Mouse (Mus musculus) brown adipose tissue, adult 24 weeks (tissue): Measurements from ENCODE around the gene Frmd4a. TPM values are rescaled to one million over a fixed set of nuclear protein-coding genes. Genes with fewer than 3 reads are reported as not detected.

Experiments used
- H3K27ac ChIP-seq: fragments of 200-500 bp; replicated peaks from 2 replicates; pipeline ENCODE4 v1.5.1; 2012; ENCODE audit warnings: low read depth, mild to moderate bottlenecking, low read length
- H3K4me1 ChIP-seq: fragments of 200-500 bp; 2 replicates; pipeline ENCODE4 v1.6.1; 2012; ENCODE audit warnings: low read length, mixed read lengths; ENCODE audit not compliant: control insufficient read depth, insufficient read depth, insufficient read length
- H3K4me3 ChIP-seq: fragments of 200-500 bp; 2 replicates; pipeline ENCODE4 v1.5.1; 2012; ENCODE audit warnings: low read depth, mild to moderate bottlenecking, low read length, moderate library complexity; ENCODE audit not compliant: insufficient read depth
- polyA plus RNA-seq: library from polyadenylated mRNA; stranded (reverse); fragments of >200 nt; gene quantifications from 2 replicates; pipeline ENCODE4 v1.2.4, GENCODE M21; 2012; ENCODE audit not compliant: missing spikeins, insufficient read depth, insufficient read length

Frmd4a gene
- polyA plus RNA-seq, 1 experiment: 2.3 TPM

DNA sequence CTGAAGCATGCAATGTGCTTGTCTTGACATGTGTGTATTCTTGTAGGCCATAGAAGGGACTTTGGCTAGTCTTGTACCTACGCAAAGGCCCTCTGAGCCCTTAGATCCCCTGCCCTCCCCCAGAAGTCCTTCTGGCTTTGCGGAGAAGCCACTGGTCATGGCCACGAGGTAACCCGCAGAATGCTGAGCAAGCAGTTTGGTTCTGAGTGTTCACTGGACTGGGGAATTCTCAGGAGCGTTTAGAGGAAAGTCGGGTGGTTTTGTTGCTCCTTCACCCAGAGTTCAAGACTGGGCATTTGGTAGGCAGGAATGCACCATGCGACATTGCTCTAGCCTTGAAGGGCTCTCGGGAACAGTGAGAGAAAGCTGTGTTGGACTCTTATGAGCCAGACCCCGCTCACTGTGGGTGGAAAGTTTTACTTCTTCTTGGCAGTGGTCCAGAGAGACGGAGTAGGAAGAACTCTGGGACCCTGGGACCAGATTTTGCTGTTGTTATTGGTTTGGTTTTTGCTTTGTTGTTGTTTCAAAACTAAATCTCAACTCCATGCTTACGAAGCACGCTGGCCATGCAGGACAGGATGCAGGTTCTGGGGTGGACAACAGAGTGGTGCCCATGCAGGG is 432.5 kb downstream of the Frmd4a start:
- H3K4me3 ChIP-seq: no peak overlapping the region
- H3K4me1 ChIP-seq: peaks cover 33% of the 10 kb centered on the region
- H3K27ac ChIP-seq: no peak overlapping the region

DNA sequence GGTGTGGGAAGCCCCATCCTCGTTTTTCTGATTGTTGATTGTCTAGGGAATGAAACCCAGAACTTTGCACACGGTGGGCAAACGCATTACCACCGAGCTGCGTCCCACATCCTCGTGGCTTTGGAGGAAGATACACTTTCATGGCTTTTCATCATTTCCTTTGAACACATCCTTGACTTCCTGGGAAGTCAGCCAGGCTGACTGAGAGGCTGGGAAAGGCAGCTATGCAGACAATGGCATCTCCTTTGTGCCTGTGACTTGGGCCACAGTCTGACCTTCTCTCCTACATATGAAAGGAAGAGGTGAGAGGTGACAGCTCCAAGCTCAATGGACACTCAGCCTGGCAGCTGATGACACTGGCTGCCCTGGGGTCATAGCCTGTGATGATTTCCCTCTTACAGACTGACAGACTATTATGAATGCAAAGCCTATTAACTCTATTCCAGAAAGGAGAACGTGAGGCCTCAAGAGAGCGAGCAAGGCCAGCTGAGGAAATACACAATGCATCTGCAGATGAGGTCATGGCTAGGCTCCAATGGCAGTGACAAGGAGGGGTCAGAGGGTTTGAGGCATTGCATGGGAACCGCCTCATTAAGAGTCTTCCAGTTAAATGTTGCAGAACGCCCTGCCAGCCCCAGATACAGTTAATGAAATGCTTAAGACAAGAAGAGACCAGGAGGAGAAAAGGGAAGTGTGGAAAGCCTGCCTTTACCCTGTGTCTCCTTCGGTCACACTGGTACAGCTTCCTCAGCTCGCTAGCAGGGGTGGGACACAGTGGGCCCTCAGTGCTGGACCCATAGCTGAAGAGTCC is 435.3 kb downstream of the Frmd4a start:
- no peak overlapping the region for H3K4me3 ChIP-seq
- peak overlapping the region; percentile 65 for H3K27ac ChIP-seq
- peaks cover 39% of the 10 kb centered on the region for H3K4me1 ChIP-seq

DNA sequence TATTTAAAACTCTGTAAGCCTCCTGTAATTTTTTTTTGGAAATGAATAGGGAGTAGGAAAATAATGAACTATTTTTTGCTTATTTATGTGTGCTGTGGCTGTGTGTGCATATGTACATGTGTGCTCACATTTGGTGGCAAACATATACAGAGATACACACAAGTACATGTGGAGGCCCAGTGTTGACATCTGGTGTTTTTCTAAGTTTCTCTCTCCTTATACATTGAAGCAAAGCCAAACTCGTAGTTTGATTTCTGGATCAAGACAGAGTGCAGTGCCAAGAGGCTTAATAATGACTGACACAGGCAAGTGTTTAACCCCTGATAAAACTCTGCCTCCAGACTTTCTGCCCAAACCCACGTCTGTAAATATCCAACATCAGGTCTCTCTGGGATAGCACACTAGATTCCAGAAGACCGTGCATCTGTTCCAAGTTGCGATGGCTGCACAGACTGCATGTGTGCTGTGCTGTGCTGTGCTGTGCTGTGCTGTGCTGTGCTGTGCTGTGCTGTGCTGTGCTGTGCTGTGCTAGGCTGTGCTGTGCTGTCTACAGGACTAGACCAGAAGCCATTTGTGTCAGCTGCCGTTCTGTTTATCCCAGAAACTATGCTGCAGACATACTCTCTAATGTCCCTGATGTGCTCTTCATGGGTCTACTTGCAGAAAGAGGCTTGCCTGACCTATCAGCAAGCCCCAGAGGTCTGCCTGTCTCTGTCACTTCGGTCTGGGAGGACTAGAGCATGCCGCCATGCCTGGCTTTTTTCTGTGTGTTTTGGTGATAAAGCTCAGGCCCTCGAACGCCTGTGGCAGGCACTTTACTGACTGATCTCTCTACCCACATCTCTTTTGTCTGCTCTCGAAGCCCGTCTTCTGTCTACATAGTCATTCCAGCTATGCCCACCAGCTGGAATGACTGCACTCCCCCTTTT is 437.8 kb downstream of the Frmd4a start:
- H3K27ac ChIP-seq: no peak overlapping the region

DNA sequence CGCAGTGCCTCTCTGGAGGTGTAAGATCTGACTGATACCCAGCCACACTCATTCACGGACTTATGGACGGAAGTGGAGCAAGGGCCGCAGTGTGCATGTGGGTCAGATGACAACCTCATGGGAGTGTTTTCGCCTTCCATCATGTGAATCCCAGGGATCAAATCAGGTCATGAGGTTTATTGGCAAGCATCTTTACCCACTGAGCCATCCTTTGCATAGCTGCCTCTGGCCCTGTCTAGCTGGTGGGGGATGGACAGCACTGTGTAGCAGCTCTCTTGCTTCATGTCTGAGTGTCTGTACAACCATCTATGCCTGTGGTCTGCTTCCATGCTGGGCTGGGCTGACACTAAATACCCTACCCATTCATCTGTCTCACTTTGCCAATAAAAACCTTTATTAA is 443.4 kb downstream of the Frmd4a start:
- Histone ChIP-seq H3K27ac (no peak overlapping the region), H3K4me1 (peaks cover 2% of the 10 kb centered on the region), H3K4me3 (no peak overlapping the region)

More for the DNA sequence above, 437.8 kb downstream of the Frmd4a start:
- H3K4me3 ChIP-seq: no peak overlapping the region
- H3K4me1 ChIP-seq: peaks cover 34% of the 10 kb centered on the region

DNA sequence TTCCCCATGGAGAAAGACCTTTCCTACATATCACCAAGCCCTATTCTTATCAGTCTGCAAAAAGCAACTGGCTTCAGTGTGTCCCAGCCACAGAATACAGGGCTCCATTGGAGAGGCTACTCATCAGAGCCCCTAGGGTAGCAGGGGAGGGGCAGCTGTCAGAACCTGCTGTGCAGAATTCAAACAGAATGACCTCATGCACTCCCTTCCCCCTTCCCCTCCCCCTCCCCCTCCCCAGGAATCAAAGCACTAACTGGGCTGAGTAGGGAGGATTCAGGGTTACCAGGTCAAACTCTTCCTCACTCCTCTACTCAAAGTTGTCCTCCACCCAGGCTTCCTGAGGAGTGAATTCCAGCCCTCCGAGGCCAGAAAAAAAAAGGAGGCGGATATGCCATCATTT is 444.0 kb downstream of the Frmd4a start:
- no peak overlapping the region for H3K4me3 ChIP-seq
- H3K27ac ChIP-seq: no peak overlapping the region
- peaks cover 2% of the 10 kb centered on the region for H3K4me1 ChIP-seq

DNA sequence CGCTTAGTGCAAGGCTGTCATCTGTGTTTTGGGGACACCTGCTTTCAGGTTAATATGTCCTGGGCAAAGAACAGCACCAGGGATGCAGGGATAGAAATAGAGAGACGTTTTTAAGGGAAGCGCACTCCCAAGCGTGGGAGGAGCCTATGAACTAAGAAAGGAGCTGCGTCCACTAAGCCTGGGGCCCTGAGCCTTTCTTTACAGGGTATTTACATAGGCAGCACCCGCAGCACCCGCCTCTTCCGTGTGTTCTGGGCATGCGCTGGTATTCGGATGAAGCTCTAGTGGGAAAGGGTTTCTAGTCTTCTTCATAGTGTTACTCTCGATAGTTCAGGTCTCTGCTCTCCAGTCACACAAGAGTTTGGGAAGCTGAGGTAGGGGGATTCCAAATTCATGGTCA is 445.0 kb downstream of the Frmd4a start:
- no peak overlapping the region for H3K4me3 ChIP-seq
- H3K4me1 ChIP-seq: peaks cover 2% of the 10 kb centered on the region
- no peak overlapping the region for H3K27ac ChIP-seq

DNA sequence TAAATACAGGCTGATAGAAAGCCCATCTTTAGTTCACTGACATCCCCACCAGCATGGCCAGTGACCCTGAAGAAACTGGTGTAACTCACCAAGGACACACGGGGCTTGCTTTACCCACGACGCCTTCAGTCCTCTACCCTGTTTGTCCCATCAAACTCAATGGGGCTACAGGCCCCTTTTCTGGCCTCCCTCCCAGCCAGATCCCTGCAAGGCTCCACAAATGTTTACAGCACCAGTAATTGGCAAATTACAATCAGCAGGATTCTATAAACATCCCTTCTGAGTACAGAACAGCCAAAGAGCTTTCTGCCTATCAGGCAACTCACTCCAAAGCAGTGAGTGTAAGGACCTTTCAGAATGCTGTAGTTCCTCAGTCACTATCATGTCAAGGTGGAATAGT is 448.6 kb downstream of the Frmd4a start:
- no peak overlapping the region for H3K4me3 ChIP-seq
- H3K4me1 ChIP-seq: peaks cover under 1% of the 10 kb centered on the region
- no peak overlapping the region for H3K27ac ChIP-seq

DNA sequence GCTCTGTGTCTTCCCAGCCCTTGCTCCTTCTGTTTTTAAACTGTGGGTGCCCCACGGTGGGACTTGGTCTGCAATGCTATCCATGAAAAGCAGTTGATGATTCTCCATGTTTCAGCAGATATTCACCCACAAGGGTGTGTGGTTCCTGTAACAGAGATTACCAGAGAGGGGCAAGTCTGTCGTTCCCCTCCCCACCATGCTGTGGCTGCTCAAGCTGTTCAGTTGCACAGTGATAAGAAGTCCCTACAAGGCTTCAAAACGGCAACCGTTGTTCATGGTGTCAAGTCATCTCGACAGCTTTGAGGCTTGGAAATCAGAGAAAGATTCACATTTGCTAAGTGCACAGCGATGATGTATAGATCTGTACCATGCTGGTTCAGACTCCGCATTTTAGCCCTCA is 449.8 kb downstream of the Frmd4a start:
- no peak overlapping the region for H3K4me3 ChIP-seq
- peaks cover 5% of the 10 kb centered on the region for H3K4me1 ChIP-seq
- H3K27ac ChIP-seq: no peak overlapping the region

DNA sequence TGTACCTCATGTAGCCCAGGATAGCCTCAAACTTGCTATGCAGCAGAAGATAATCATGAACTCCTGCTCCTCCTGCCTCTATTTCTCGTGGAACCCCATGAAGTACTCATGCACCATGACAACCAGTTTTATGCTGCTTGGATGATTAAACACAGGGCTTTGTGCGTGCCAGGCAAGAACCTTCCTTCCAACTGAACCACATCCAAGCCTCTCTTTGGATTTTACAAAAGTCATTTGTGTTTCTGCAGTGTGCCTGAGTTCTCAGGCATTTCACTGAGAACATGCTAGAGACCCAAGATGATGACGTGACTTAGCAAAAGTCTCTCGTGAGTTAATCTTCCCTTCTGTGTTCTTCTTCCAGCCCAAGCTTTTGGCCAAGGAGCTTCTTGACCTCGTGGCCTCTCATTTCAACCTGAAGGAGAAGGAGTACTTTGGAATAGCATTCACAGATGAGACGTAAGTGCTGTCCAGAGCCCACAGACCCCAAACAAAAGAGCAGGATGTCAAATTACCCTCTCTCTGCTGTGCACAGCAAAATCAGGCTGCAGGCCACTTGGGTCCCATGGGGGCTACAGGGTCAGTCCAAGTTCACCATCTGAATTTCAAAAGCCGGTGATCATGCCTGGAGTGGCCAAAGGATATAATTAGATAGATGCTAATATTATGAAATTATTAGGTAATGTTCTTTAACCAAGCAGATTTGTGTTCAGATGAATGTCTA is 455.4 kb downstream of the Frmd4a start:
- peaks cover 29% of the 10 kb centered on the region for H3K4me1 ChIP-seq
- H3K27ac ChIP-seq: peak overlapping the region; percentile 37
- H3K4me3 ChIP-seq: no peak overlapping the region

DNA sequence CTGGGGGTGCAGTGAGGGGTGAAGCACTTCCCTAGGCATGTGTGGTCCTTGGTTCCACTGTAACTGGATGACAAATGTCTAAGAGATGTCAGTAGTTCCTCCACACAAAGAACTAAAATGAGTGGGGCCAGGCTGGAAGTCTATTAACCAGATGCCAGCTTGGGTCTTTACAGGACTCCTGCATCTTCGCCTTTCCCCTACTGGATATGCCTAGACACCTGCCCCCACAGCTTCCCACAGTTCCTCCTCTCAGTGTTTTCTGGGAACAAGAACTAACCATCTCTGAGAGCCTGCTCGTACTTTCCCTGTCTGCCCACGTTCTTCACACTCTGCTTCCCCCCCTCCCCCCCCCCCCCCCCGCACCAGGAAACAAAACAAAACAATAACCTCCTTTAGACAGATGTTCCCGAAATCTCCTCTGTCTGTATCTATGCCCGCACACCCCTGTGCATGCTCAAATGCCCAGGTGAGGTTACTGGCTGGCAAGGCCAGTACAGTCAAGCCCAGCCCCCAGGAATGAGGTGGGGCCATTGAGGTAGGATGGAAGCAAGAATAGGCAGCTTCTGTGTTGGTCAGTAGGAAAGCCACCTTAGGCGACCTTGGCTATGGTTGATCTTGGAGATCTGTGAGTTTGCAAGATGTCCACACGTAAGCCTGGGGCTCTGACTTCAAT is 456.5 kb downstream of the Frmd4a start:
- Histone ChIP-seq H3K4me1 (peaks cover 29% of the 10 kb centered on the region), H3K4me3 (no peak overlapping the region), H3K27ac (peak overlapping the region; percentile 92)

DNA sequence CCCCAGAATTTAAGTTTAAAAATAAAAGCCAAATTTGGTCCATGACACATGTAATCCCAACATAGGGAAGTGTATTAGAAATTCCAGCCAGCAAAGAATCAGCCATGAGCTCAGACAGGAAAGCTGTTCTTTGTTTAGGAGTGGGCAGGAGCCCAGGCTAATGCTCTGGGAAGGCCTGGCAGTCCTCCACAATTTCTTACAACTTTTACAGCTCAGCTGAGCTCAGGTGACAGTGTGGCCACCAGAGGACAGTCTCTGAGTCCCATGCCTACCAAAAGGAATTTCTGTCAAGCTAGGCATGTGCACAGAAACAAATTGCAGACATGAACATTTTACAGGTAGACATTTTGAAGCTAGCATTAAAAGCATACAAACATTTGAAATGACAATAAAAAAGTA is 457.0 kb downstream of the Frmd4a start:
- peaks cover 29% of the 10 kb centered on the region for H3K4me1 ChIP-seq
- no peak overlapping the region for H3K4me3 ChIP-seq
- H3K27ac ChIP-seq: peak overlapping the region; percentile 92

DNA sequence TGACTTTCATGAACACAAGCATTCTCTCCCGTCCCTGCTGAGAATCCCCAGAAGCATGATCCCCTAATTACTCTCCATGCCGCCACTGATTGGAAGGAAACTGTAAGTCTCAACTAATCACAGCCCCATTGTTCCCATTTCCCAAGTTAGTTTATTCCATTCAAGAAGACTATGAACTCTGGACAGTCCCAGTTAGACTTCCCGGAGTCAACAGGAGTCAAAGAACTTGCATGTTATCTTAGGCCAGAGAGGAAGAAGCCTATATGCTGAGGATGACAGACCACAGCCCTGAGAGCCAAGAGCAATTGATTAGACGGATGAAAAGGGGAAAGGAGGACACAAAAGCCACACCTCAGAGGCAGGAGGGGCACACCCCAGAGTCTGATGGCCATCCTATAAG is 458.5 kb downstream of the Frmd4a start:
- Histone ChIP-seq H3K27ac (no peak overlapping the region), H3K4me1 (peaks cover 35% of the 10 kb centered on the region), H3K4me3 (no peak overlapping the region)

DNA sequence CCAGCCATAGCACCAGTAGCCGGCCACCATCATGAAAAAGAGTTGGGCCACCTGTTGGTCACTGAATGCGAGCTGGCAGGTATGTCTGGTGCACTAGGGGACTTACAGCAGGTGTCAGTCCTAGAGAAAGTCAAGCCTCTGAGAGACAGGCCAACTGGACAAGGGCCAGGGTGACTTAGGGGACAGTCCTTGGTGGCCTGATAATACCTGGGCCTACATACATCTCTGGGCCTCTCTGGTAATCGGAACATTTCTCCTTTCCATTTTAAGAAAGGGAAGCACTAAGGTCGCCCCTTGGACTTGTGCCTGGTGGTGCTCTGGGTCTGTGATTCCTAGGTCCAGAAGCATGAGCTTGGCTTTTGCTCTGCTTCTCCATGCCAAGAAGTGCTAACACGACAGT is 459.1 kb downstream of the Frmd4a start:
- no peak overlapping the region for H3K27ac ChIP-seq
- no peak overlapping the region for H3K4me3 ChIP-seq
- peaks cover 35% of the 10 kb centered on the region for H3K4me1 ChIP-seq

DNA sequence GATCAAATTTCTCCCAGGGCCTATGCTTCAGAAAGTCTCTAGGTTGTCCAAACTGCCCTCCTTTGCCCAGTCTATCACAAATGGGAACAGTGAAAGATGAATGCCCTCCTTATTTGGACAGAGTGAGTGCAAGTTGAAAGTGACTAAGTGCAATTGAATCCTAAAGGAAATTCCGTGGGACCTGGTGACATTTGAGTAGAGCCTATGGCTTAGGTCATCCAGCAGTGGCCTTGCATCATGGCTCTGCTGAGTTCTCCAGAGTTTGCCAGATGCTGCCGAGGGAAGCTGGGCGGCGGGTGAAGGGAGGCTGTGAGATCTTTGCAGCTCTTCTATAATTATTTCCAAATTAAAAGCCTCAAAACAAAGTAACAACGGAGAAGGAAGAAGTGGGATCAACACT is 459.8 kb downstream of the Frmd4a start:
- Histone ChIP-seq H3K27ac (no peak overlapping the region), H3K4me1 (peaks cover 30% of the 10 kb centered on the region)

More for the DNA sequence above, 459.8 kb downstream of the Frmd4a start:
- no peak overlapping the region for H3K4me3 ChIP-seq
